Mouse (Mus musculus) hindbrain, embryonic 15.5 days (tissue): ENCODE measurements at regions not wholly inside any gene's neighbourhood (a gene's known extent, or its start where the extent isn't known, plus 50 kb on each side); places are given as distances from the start of the nearest gene placed in this dataset.

Source experiments
- ATAC-seq: fragments of 200-750 bp; cut with Nextera tagmentation; 2 replicates; pipeline ENCODE4 v1.8.0; 2017; ENCODE audit warnings: low read depth, moderate number of reproducible peaks, moderate TSS enrichment; ENCODE audit not compliant: low FRiP score
- H3K27ac ChIP-seq: fragments of 300-500 bp; sonication (generic); replicated peaks from 2 replicates; pipeline ENCODE4 v1.5.1; 2015; ENCODE audit warnings: mild to moderate bottlenecking, inconsistent platforms
- H3K27me3 ChIP-seq: fragments of 300-500 bp; sonication (generic); 2 replicates; pipeline ENCODE4 v1.6.1; 2015; ENCODE audit warnings: control low read depth, inconsistent platforms
- H3K36me3 ChIP-seq: fragments of 300-500 bp; sonication (generic); 2 replicates; pipeline ENCODE4 v1.6.1; 2015; ENCODE audit warnings: control low read depth, inconsistent platforms
- H3K4me1 ChIP-seq: fragments of 300-500 bp; sonication (generic); replicated peaks from 2 replicates; pipeline ENCODE4 v1.6.1; 2015; ENCODE audit warnings: control low read depth, inconsistent platforms
- H3K4me2 ChIP-seq: fragments of 300-500 bp; sonication (generic); 2 replicates; pipeline ENCODE4 v1.6.1; 2015; ENCODE audit warnings: moderate library complexity, mild to moderate bottlenecking, inconsistent platforms
- H3K4me3 ChIP-seq: fragments of 300-500 bp; sonication (generic); 2 replicates; pipeline ENCODE4 v1.5.1; 2015; ENCODE audit warnings: mild to moderate bottlenecking, inconsistent platforms
- H3K9ac ChIP-seq: fragments of 300-500 bp; sonication (generic); 2 replicates; pipeline ENCODE4 v1.6.1; 2015; ENCODE audit warnings: inconsistent platforms
- H3K9me3 ChIP-seq: fragments of 300-500 bp; sonication (generic); 2 replicates; pipeline ENCODE4 v1.6.1; 2016; ENCODE audit warnings: control low read depth, inconsistent platforms
- WGBS: fragments of 180-500 bp; shearing (Covaris S2); methylation state at CpG from one replicate; pipeline ENCODE4 v1.1.7; 2015; 5-methylcytosine and 5-hydroxymethylcytosine counted together

DNA sequence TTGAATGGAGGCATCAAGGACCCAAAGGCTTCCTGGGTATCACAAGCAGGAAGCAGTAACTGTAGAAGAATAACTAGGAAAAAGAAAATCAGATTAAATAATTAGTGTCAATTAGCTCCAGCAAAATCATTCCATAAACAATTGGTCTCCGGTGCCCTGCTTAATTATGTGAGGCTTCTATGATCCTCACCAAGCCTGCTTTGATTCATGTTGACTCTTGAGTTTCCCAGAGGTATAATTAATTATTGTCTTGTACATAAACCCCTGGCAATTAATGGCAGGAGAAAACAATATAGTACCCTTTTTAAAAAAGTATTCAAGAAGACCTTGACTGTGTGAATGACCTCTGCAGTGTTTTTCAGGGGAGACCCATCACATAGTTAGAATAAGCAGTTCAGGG is 61.5 kb upstream of the Sp8 start:
- Histone ChIP-seq H3K4me1 (no peaks in the 10 kb centered on the region), H3K4me3 (no peak overlapping the region), H3K9ac (no peak overlapping the region), H3K9me3 (no peaks in the 10 kb centered on the region), H3K4me2 (no peak overlapping the region), H3K27ac (no peak overlapping the region), H3K27me3 (no peaks in the 10 kb centered on the region), H3K36me3 (no peaks in the 10 kb centered on the region)
- WGBS = 53% methylated on average over 1 of the region's 1 CpGs
- no peak for ATAC-seq

DNA sequence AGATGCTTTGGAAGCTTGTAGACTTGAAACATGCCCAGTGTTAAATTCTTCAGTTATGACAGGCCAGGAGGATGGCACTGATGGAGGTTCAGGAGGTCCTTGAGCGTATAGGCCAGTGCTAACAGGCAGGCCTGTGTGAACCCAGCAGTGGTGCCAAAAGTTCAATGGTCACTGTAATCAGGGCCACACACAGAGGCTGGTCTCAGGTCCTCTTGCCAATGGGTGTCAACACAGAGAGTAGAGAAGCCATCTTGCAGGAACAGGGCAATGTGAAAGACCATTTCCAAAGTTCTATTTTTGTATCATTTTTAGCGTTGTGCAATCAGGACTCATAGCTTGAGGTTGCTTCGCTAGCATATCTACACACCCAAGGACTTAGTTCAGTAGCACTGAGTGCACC is 64.2 kb upstream of the Sp8 start:
- no peak overlapping the region for H3K27ac ChIP-seq
- H3K4me1 ChIP-seq = no peaks in the 10 kb centered on the region
- ATAC-seq = no peak
- no peak overlapping the region for H3K4me3 ChIP-seq
- H3K9me3 ChIP-seq = no peaks in the 10 kb centered on the region
- H3K9ac ChIP-seq = no peak overlapping the region
- H3K4me2 ChIP-seq = no peak overlapping the region
- H3K27me3 ChIP-seq = no peaks in the 10 kb centered on the region
- WGBS = 93% methylated on average over 3 of the region's 3 CpGs
- no peaks in the 10 kb centered on the region for H3K36me3 ChIP-seq

GRCm38 (mm10) chr12:118775463-118776064 is 70.6 kb upstream of the Sp8 start:
- 84% methylated on average over 1 of the region's 1 CpGs for WGBS
- no peak for ATAC-seq

GRCm38 (mm10) chr12:118772790-118773189 is 73.3 kb upstream of the Sp8 start:
- no peaks in the 10 kb centered on the region for H3K4me1 ChIP-seq
- H3K4me3 ChIP-seq = no peak overlapping the region
- no peaks in the 10 kb centered on the region for H3K9me3 ChIP-seq
- 91% methylated on average over 2 of the region's 2 CpGs for WGBS
- no peak for ATAC-seq
- H3K4me2 ChIP-seq = no peak overlapping the region
- no peak overlapping the region for H3K27ac ChIP-seq
- H3K27me3 ChIP-seq = no peaks in the 10 kb centered on the region
- no peak overlapping the region for H3K9ac ChIP-seq
- H3K36me3 ChIP-seq = no peaks in the 10 kb centered on the region

More at GRCm38 (mm10) chr12:118775463-118776064, 70.6 kb upstream of the Sp8 start:
- Histone ChIP-seq H3K36me3 (no peaks in the 10 kb centered on the region), H3K9ac (no peak overlapping the region), H3K27me3 (no peaks in the 10 kb centered on the region), H3K9me3 (no peaks in the 10 kb centered on the region), H3K4me2 (no peak overlapping the region), H3K27ac (no peak overlapping the region), H3K4me3 (no peak overlapping the region), H3K4me1 (no peaks in the 10 kb centered on the region)

GRCm38 (mm10) chr12:118766472-118766871 is 79.7 kb upstream of the Sp8 start:
- H3K4me3 ChIP-seq = no peak overlapping the region
- H3K4me1 ChIP-seq = no peaks in the 10 kb centered on the region
- no peak overlapping the region for H3K4me2 ChIP-seq
- H3K9me3 ChIP-seq = no peaks in the 10 kb centered on the region
- no peak for ATAC-seq
- H3K27ac ChIP-seq = no peak overlapping the region
- H3K36me3 ChIP-seq = no peaks in the 10 kb centered on the region
- no peaks in the 10 kb centered on the region for H3K27me3 ChIP-seq
- 55% methylated on average over 1 of the region's 1 CpGs for WGBS
- H3K9ac ChIP-seq = no peak overlapping the region

DNA sequence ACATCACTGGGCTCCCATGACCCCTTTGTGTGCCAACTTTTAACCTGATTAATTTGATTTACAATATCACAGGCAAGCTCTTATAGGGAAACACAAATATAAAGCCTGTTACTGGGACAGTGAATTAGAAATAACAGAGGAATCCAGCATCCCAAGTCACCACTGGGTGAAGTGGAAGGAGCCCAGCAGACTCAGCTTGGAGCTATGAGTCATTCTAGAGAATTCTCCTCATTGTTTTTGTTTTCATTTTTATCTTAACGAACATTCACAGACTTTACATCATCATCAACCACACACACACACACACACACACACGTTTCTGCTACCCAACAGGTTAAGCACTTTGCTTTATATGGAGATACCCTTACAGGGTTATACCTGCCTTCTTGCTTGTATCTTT is 92.1 kb upstream of the Sp8 start:
- WGBS = 70% methylated on average over 2 of the region's 2 CpGs
- Histone ChIP-seq H3K4me2 (no peak overlapping the region), H3K9me3 (no peaks in the 10 kb centered on the region), H3K36me3 (no peaks in the 10 kb centered on the region), H3K27ac (no peak overlapping the region), H3K4me3 (no peak overlapping the region), H3K27me3 (no peaks in the 10 kb centered on the region), H3K9ac (no peak overlapping the region), H3K4me1 (no peaks in the 10 kb centered on the region)
- no peak for ATAC-seq

DNA sequence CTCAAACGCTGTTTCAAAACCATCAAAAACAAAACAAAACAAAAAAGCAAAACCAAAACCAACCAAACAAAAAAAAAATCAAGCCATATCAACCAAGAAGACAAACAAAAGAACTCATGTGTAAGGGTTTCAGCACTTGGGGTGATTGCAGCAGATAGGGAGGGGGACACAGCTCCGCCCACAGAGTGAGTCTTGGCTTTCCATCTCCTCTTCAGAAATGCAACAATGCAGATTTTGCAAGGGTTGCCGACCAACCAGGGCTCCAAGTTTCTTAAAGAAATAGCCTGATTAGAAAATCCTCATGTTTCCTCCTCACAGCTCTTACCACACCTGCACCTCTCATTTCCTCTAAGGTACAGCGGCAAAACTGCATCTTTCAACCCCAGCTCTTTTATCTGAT is 107.0 kb upstream of the Sp8 start:
- Histone ChIP-seq H3K4me3 (no peak overlapping the region), H3K4me2 (no peak overlapping the region), H3K27me3 (0 out of 2 replicates have a peak, but pooled peaks cover 4% of the 10 kb centered on the region), H3K36me3 (no peaks in the 10 kb centered on the region), H3K9me3 (no peaks in the 10 kb centered on the region), H3K27ac (no peak overlapping the region), H3K9ac (no peak overlapping the region), H3K4me1 (no peaks in the 10 kb centered on the region)
- 65% methylated on average over 4 of the region's 4 CpGs for WGBS
- no peak for ATAC-seq

DNA sequence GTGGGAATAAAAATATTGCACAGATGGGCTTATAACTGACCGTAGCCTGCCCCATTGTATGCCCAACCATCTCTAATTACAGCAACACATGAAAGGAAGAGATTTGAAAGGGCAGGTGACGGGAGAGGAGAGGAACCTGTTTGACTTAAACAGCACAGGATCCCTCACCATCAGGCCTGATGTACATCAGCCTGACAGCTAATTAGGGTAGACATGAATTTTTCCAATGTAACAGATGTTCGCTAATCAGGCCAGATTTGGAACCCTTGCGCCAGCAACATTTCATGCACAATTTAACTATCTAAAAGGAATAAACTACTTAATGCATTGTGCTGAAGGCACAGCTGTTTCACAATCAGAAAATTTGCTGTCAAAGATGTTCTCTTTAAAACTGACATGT is 120.2 kb upstream of the Sp8 start:
- Histone ChIP-seq H3K9ac (no peak overlapping the region), H3K4me3 (no peak overlapping the region), H3K27ac (no peak overlapping the region), H3K27me3 (no peaks in the 10 kb centered on the region), H3K4me1 (no peaks in the 10 kb centered on the region), H3K9me3 (no peaks in the 10 kb centered on the region), H3K36me3 (no peaks in the 10 kb centered on the region), H3K4me2 (no peak overlapping the region)
- ATAC-seq = peak; percentile 30; the same call in 1 of the 2 replicates
- WGBS = 47% methylated on average over 4 of the region's 4 CpGs

- Histone ChIP-seq H3K9ac (no peak overlapping the region), H3K36me3 (no peaks in the 10 kb centered on the region), H3K4me3 (no peak overlapping the region), H3K9me3 (no peaks in the 10 kb centered on the region), H3K4me2 (no peak overlapping the region), H3K27ac (no peak overlapping the region), H3K4me1 (no peaks in the 10 kb centered on the region), H3K27me3 (no peaks in the 10 kb centered on the region)
- WGBS = 58% methylated on average over 4 of the region's 4 CpGs
- no peak for ATAC-seq
These were observed 126.1 kb upstream of the Sp8 start for GRCm38 (mm10) chr12:118719878-118720573.

- no peaks in the 10 kb centered on the region for H3K36me3 ChIP-seq
- no peaks in the 10 kb centered on the region for H3K4me1 ChIP-seq
- no peaks in the 10 kb centered on the region for H3K9me3 ChIP-seq
- H3K4me2 ChIP-seq = no peak overlapping the region
- H3K27ac ChIP-seq = no peak overlapping the region
- no peak overlapping the region for H3K9ac ChIP-seq
- no peak for ATAC-seq
- H3K4me3 ChIP-seq = no peak overlapping the region
- 80% methylated on average over 4 of the region's 4 CpGs for WGBS
- H3K27me3 ChIP-seq = no peaks in the 10 kb centered on the region
These were observed 129.3 kb upstream of the Sp8 start for GRCm38 (mm10) chr12:118716824-118717223.

GRCm38 (mm10) chr12:118706626-118707025 is 139.5 kb upstream of the Sp8 start:
- 0 out of 2 replicates have a peak, but pooled peaks cover 8% of the 10 kb centered on the region for H3K4me1 ChIP-seq
- no peaks in the 10 kb centered on the region for H3K9me3 ChIP-seq
- H3K27me3 ChIP-seq = no peaks in the 10 kb centered on the region
- no peak for ATAC-seq
- H3K36me3 ChIP-seq = no peaks in the 10 kb centered on the region
- H3K9ac ChIP-seq = no peak overlapping the region
- H3K27ac ChIP-seq = no peak overlapping the region
- WGBS = 88% methylated on average over 7 of the region's 7 CpGs
- no peak overlapping the region for H3K4me3 ChIP-seq
- H3K4me2 ChIP-seq = no peak overlapping the region

- Histone ChIP-seq H3K4me1 (0 out of 2 replicates have a peak, but pooled peaks cover 8% of the 10 kb centered on the region), H3K9ac (no peak overlapping the region), H3K4me3 (no peak overlapping the region), H3K27me3 (no peaks in the 10 kb centered on the region), H3K36me3 (no peaks in the 10 kb centered on the region), H3K4me2 (no peak overlapping the region), H3K27ac (no peak overlapping the region), H3K9me3 (no peaks in the 10 kb centered on the region)
- WGBS = 83% methylated on average over 2 of the region's 2 CpGs
- ATAC-seq = no peak
These were observed 141.3 kb upstream of the Sp8 start for GRCm38 (mm10) chr12:118704826-118705225.
